Mouse (Mus musculus): Measurements from ENCODE around the gene Il31ra.

- TF ChIP-seq CTCF (IDR thresholded peaks at IDR 0.05; ENCODE audit: low read depth) (no peak), EP300 (IDR thresholded peaks at IDR 0.05; ENCODE audit: low read depth) (no peak)
These were observed 88.7 kb downstream of the Il31ra start for GRCm38 (mm10) chr13:112505436-112505835.

All from heart, postnatal 0 days (tissue).